Mouse (Mus musculus): ENCODE measurements at regions not wholly inside any gene's neighbourhood (a gene's known extent, or its start where the extent isn't known, plus 50 kb on each side); places are given as distances from the start of the nearest gene placed in this dataset.

GRCm38 (mm10) chr1:194030651-194031228 is 587.3 kb upstream of the Plxna2 start:
- TF ChIP-seq TAL1 (IDR thresholded peaks at IDR 0.05; ENCODE audit: low read length) (no peak), GATA1 (IDR thresholded peaks at IDR 0.05; ENCODE audit: low read length) (no peak)
